Mouse (Mus musculus): ENCODE data around the gene Rnasek.

Gene Rnasek

GRCm38 (mm10) chr11:70218039-70218438, 21.6 kb downstream of the Rnasek start:
- no peak for DNase-seq (ENCODE audit: low read depth, low spot score)

GRCm38 (mm10) chr11:70216103-70216502, 23.5 kb downstream of the Rnasek start:
- DNase-seq (ENCODE audit: low read depth, low spot score): no peak

- DNase-seq (ENCODE audit: low read depth, low spot score): no peak
Measured at GRCm38 (mm10) chr11:70215301-70215700, 24.3 kb downstream of the Rnasek start.

GRCm38 (mm10) chr11:70214856-70215209, 24.8 kb downstream of the Rnasek start:
- no peak for DNase-seq (ENCODE audit: low read depth, low spot score)

GRCm38 (mm10) chr11:70214191-70214855, 25.3 kb downstream of the Rnasek start:
- DNase-seq (ENCODE audit: low read depth, low spot score): no peak

GRCm38 (mm10) chr11:70213736-70214135, 25.9 kb downstream of the Rnasek start:
- DNase-seq (ENCODE audit: low read depth, low spot score): no peak

- DNase-seq (ENCODE audit: low read depth, low spot score): no peak
Measured at GRCm38 (mm10) chr11:70212896-70213295, 26.7 kb downstream of the Rnasek start.

GRCm38 (mm10) chr11:70212423-70212822, 27.2 kb downstream of the Rnasek start, which contains the start of gene Slc16a11:
TSS of gene Slc16a11 (plus strand) at chr11:70212752.
- DNase-seq (ENCODE audit: low read depth, low spot score): no peak

GRCm38 (mm10) chr11:70211972-70212371, 27.7 kb downstream of the Rnasek start:
- no peak for DNase-seq (ENCODE audit: low read depth, low spot score)

GRCm38 (mm10) chr11:70210681-70211080, 29.0 kb downstream of the Rnasek start:
- DNase-seq (ENCODE audit: low read depth, low spot score): no peak

GRCm38 (mm10) chr11:70208778-70209388, 30.8 kb downstream of the Rnasek start:
- no peak for DNase-seq (ENCODE audit: low read depth, low spot score)

- DNase-seq (ENCODE audit: low read depth, low spot score): no peak
Measured at GRCm38 (mm10) chr11:70207283-70207682, 32.4 kb downstream of the Rnasek start.

- no peak for DNase-seq (ENCODE audit: low read depth, low spot score)
Measured at GRCm38 (mm10) chr11:70206801-70207200, 32.8 kb downstream of the Rnasek start.

- peak; percentile 56 for DNase-seq (ENCODE audit: low read depth, low spot score)
Measured at GRCm38 (mm10) chr11:70201691-70202090, 38.0 kb downstream of the Rnasek start.

GRCm38 (mm10) chr11:70200036-70200608, 39.5 kb downstream of the Rnasek start:
- no peak for DNase-seq (ENCODE audit: low read depth, low spot score)

GRCm38 (mm10) chr11:70199107-70199506, 40.5 kb downstream of the Rnasek start:
- no peak for DNase-seq (ENCODE audit: low read depth, low spot score)

GRCm38 (mm10) chr11:70198332-70198731, 41.3 kb downstream of the Rnasek start:
- DNase-seq (ENCODE audit: low read depth, low spot score): no peak

- no peak for DNase-seq (ENCODE audit: low read depth, low spot score)
Measured at GRCm38 (mm10) chr11:70193354-70194285, 46.0 kb downstream of the Rnasek start.

- DNase-seq (ENCODE audit: low read depth, low spot score): no peak
Measured at GRCm38 (mm10) chr11:70192157-70192556, 47.5 kb downstream of the Rnasek start.

- no peak for DNase-seq (ENCODE audit: low read depth, low spot score)
Measured at GRCm38 (mm10) chr11:70191188-70191587, 48.5 kb downstream of the Rnasek start.

GRCm38 (mm10) chr11:70189319-70190134, 50.1 kb downstream of the Rnasek start:
- no peak for DNase-seq (ENCODE audit: low read depth, low spot score)

All from retina, adult 2 months (tissue).